Mouse (Mus musculus) sigmoid colon, adult 10 weeks (tissue): ENCODE data around the gene Uba3. TPM values are rescaled to one million over a fixed set of nuclear protein-coding genes. Genes with fewer than 3 reads are reported as not detected.

Experiments used
- polyA plus RNA-seq: library from polyadenylated mRNA; stranded (reverse); fragments of 350-450 nt; fragmentation: Illumina TruSeq; extraction: RNeasy Lipid Tissue Mini Kit (QIAGEN cat#74804); gene quantifications from one replicate; pipeline ENCODE4 v1.2.3, GENCODE M21; 2014; ENCODE audit warnings: low read depth, low replicate concordance

Gene Uba3
- 190 TPM for polyA plus RNA-seq

DNA sequence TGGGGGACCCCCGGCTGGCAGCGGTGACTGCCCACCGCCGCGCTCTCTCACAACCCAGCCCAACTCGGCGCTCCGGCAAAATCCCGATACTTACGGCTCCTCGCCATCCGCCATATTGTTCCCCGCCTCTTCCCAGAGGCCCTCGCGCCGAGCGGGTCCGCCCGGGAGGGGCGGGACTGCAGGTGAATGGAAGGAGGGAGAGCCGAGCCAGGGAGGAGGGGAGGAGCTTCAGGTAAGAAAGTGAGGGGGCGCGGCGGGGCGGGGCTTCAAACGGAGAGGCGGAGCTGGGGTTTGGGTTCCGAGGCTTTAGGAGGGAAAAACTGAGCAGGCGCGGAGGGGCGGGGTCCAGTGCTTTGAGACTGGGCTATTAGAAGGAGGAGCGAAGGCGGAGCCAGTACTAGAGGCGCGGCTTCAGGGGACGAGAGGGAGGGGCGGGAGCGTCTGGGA, at the start of gene Uba3:
Uba3 (minus strand) TSS at position 209 of the 447 bp plus-strand sequence.

DNA sequence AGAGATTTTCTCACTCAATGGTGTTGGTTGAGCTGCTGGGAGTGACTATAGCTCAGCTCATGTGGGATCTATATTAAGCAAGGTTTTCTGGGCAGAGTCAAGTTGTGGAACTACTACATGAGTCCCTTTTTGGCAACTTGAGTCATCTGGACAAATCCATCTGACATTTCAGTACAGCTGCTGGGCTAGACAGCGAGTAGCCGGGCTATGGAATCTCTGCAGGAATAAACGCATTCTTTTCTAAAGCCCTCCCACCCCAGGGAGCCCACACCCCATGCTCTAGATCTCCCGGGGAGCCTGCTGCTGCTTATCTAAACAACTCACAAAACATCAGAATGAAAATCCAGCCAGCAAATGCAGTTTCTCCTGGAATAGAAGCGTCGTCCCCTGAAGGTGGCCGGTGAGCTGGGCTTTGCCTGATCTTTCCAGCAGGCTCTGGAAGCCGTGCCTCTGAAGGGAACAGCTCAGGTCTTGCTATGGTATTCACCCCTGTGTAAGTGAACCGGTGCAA, 47.3 kb upstream of the Uba3 start, which contains the start of gene Lmod3:
Lmod3 (minus strand) TSS at position 49 of the 511 bp plus-strand sequence.

DNA sequence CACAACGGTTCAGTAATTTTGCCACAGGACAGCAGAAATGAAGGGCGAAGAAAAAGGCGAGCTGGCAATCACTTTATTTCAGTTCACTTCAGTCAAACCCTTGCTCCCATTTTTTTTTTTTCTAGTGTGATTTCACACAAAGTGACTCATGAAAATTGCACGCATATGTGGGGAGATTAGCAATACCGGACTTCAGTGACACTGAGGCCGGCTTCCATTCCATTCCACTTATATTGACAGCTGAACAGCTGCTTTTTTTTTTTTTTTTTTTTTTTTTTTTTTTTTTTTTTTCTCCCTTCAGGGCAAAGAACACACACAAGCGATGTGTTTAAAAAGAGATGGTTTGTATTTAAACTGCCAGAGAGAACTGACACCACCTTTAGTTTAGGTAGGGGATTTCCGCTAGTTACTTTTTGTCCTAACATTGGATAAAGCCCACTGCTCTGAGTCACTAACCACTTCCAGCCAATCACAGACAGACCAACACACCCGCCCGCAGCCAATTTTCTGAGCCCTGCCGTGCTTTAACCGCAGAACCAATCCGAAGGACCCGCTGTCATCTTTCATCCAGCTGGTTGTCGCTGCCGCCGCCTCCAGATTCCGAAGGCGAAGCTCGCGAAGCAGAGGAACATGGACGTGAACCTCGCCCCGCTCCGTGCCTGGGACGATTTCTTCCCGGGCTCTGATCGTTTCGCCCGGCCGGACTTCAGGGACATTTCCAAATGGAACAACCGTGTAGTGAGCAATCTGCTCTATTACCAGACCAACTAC, 4.9 kb upstream of the Uba3 start, which contains the start of gene Arl6ip5:
Arl6ip5 (plus strand) TSS at position 499 of the 771 bp plus-strand sequence.

DNA sequence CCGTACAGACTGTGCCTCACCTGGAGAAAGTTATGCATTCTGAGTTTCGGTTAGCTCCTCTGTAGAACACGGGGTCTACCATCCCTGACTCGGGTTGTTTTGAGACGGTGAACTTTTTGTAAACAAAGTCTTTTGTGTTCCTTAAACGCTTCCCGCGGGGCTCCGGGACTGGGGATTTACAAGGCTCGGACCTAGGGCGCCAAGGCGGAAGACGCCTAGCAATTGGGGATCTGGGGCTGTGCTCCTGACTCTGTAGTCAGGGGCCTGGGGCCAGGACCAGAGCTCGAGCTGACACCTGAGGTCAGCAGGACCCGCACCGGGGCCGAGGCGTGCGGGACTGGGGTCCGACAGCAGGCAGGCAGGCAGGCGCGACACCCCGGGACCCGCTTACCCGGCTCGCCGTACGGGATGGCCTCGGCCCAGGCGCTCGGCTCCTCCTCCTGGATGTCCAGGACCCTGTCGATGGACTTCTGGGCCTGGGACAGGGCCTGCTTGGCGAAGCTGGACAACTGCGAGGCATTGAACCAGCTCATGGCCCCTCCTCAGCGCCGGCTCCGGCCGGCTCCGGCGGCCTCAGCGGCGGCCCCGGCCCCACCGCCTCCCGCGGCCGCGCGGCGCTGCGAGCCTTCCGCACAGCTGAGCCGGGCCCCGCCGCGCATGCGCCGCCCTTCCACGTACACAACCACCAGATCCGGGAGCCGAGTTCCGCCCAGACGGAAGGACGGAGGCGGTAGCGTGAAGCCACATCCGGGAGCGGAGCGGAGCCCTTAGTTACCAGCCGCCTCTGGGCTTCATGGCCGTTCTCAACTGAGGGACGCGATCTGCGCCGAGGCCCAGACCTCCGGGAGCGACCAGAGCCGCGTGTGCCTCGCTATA, 26.7 kb downstream of the Uba3 start, which contains the start of gene Tmf1:
Tmf1 (minus strand) TSS at position 632 of the 876 bp plus-strand sequence.

DNA sequence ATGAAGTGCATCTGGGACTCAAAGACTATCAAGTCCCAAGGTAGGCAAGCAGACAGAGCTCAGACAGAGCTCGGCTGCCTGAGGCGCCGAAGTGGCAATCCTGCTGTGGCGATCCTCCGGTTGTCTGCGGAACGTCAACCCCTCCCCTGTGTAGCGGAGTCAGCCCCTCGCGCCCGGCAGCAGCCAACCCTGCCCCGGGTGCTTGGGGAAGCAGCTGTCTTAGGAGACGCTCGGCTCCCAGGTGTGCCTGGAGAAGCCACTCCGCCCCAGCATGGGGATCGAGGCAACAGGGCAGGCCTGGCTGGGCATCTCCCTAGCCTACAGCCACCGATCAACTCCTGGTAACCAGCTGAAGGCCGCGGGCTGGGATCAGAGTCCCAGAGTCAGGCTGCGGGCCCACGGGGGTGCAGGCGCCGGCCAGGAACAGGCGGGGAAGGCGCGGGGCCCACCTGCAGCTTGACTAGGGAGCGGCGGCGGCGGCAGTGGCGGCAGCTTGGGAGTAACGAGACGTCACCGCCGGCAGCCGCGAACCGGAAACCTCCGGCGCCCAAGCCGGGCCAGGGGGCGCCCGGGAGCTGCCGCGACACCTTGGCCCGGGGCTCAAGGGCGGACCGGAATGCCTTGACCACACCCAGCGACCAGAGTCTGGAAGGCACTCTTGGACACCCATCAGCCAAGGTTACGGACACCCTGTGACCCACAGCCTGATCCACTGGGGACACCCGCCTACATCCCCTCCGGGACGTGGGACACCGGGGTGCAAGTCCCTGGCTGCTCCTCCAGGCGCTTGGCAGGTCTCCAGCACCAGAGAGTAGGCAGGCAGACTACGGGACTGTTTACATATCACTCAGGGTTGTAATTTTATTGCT, 56.8 kb downstream of the Uba3 start, which contains the start of gene Eogt:
Eogt (minus strand) TSS at position 800 of the 869 bp plus-strand sequence.

Other genes starting within 250 kb of the Uba3 start
- not detected for gene Fam19a4, start 145.2 kb downstream of the Uba3 start, polyA plus RNA-seq
- 13.0 TPM for gene Eogt, start 56.5 kb downstream of the Uba3 start, polyA plus RNA-seq
- gene Tmf1, start 26.5 kb downstream of the Uba3 start, polyA plus RNA-seq: 93.8 TPM
- gene Arl6ip5, start 5.0 kb upstream of the Uba3 start, polyA plus RNA-seq: 85.0 TPM
- not detected for gene Lmod3, start 47.1 kb upstream of the Uba3 start, polyA plus RNA-seq